Comparison of ENCODE assay signal across 9 mouse cellular contexts in genomic region chr8:84199348-84200125, GRCm38 (mm10). TPM values are rescaled to one million over a fixed set of nuclear protein-coding genes. Genes with fewer than 3 reads are reported as not detected.
A peak's percentile ranks its signal among the peaks of the same experiment; 100 is the strongest.
DNase-seq lines count a peak whose midpoint lies in the region; ATAC-seq and TF ChIP-seq lines count a peak whose summit lies in the region.
"Had no signal": no experiment of that assay in that cellular context is flagged by ENCODE, and none has a peak within 500 bp of the region (broad histone marks: within the 10 kb centered on the region; RNA-seq: fewer than 3 reads in every experiment).

No protein-coding gene starts in this region.

- peaks cover 3% of the 10 kb centered on the region; the same call in 1 of the 2 replicates for H3K36me3 ChIP-seq in heart, adult 2 months (ENCODE audit: control insufficient read depth, insufficient read depth, low read length)
- peaks cover 0 to 6% of the 10 kb centered on the region in 2 experiments for H3K36me3 ChIP-seq in CH12.LX (replicated peaks in 1 of 2; ENCODE audit: control insufficient read depth in 1 of 2, insufficient read depth in 1 of 2, low read length in 1 of 2)
- no peaks in the 10 kb centered on the region; the same call in 1 of the 2 replicates for H3K36me3 ChIP-seq in heart, embryonic 15.5 days
- H3K36me3 ChIP-seq in liver, embryonic 15.5 days (replicated peaks) = no peaks in the 10 kb centered on the region

- TF ChIP-seq POLR2A in heart, adult 2 months (IDR thresholded peaks at IDR 0.05; ENCODE audit: insufficient read depth, low read depth, low read length) = no peak
- TF ChIP-seq POLR2A in CH12.LX (IDR thresholded peaks at IDR 0.05; ENCODE audit: low read depth, low read length) = no peak

- no peak overlapping the region for H3K4me3 ChIP-seq in heart, adult 2 months
- peak overlapping the region in 1 of 3 experiments; percentile 15 for H3K4me3 ChIP-seq in CH12.LX (replicated peaks in 1 of 3; ENCODE audit: low read depth in 2 of 3, low read length in 2 of 3, poor library complexity in 1 of 3)
- H3K4me3 ChIP-seq in heart, embryonic 15.5 days = no peak overlapping the region; the same call in 1 of the 2 replicates
- no peak overlapping the region for H3K4me3 ChIP-seq in liver, embryonic 15.5 days (replicated peaks)

- peaks cover 4% of the 10 kb centered on the region for H3K79me2 ChIP-seq in heart, adult 2 months (replicated peaks; ENCODE audit: control insufficient read depth, insufficient read depth, low read length)
- H3K79me2 ChIP-seq in CH12.LX (replicated peaks; ENCODE audit: control insufficient read depth, extremely low read depth, insufficient read depth, poor library complexity, severe bottlenecking) = peaks cover 15% of the 10 kb centered on the region

- dilution Hi-C loops in CH12.LX (cut with MboI; ENCODE audit: extremely low pct_ligation_motif_present, extremely low pct_unique_long_range_greater_than_20kb, low sequenced_read_pairs) = no loop called here

- no peak for DNase-seq in heart, adult 2 months
- DNase-seq in heart, postnatal 36 days = no peak
- DNase-seq in CH12.LX (ENCODE audit: extremely low read depth) = no peak
- DNase-seq in adrenal gland, postnatal 36 days = no peak
- no peak for DNase-seq in cerebellum, adult 11 months
- DNase-seq in adrenal gland, postnatal 14 days = no peak
- DNase-seq: cerebellum, adult 9-10 months had no signal

- H3K27ac ChIP-seq in heart, adult 2 months = peak overlapping the region; percentile 99
- H3K27ac ChIP-seq in CH12.LX (ENCODE audit: insufficient read depth, low read depth) = peak overlapping the region; percentile 66
- peak overlapping the region; percentile 97 for H3K27ac ChIP-seq in heart, embryonic 15.5 days
- H3K27ac ChIP-seq in liver, embryonic 15.5 days (replicated peaks) = peak overlapping the region; percentile 38

- TF ChIP-seq RAD21 in CH12.LX (IDR thresholded peaks at IDR 0.05; ENCODE audit: low read depth, low read length) = no peak

- H3K9me3 ChIP-seq in CH12.LX (replicated peaks; ENCODE audit: low read length) = no peaks in the 10 kb centered on the region
- H3K9me3 ChIP-seq in heart, embryonic 15.5 days (replicated peaks) = no peaks in the 10 kb centered on the region
- no peaks in the 10 kb centered on the region for H3K9me3 ChIP-seq in liver, embryonic 15.5 days (replicated peaks)

- in situ Hi-C loops in CH12.LX (cut with MboI; ENCODE audit: low pct_ligation_motif_present, low pct_unique_long_range_greater_than_20kb, low sequenced_read_pairs) = loop anchor here (25.0 kb wide), 1 partner anchor 163 kb away; no protein-coding TSS in a partner anchor

- no peak overlapping the region for H3K9ac ChIP-seq in heart, adult 2 months (ENCODE audit: low read depth, low read length)
- H3K9ac ChIP-seq in CH12.LX (ENCODE audit: insufficient read depth, low read depth) = no peak overlapping the region; the same call in 1 of the 2 replicates
- peak overlapping the region; percentile 92; the same call in 1 of the 2 replicates for H3K9ac ChIP-seq in heart, embryonic 15.5 days
- no peak overlapping the region for H3K9ac ChIP-seq in liver, embryonic 15.5 days

- H3K27me3 ChIP-seq in heart, adult 2 months (ENCODE audit: control insufficient read depth, insufficient read depth, low read length) = no peaks in the 10 kb centered on the region
- no peaks in the 10 kb centered on the region for H3K27me3 ChIP-seq in CH12.LX (replicated peaks)
- H3K27me3 ChIP-seq in heart, embryonic 15.5 days = no peaks in the 10 kb centered on the region
- peaks cover 50% of the 10 kb centered on the region for H3K27me3 ChIP-seq in liver, embryonic 15.5 days

- TF ChIP-seq CTCF in heart, adult 2 months (IDR thresholded peaks at IDR 0.05) = no peak
- TF ChIP-seq CTCF in CH12.LX (conservative IDR thresholded peaks at IDR 0.05 in 1 of 2, IDR thresholded peaks at IDR 0.05 in 1 of 2; ENCODE audit: low read depth in 2 of 2, low read length in 2 of 2) = no peak

- no peak overlapping the region for H3K4me2 ChIP-seq in CH12.LX (ENCODE audit: insufficient read depth, low read depth, poor library complexity, severe bottlenecking)
- H3K4me2 ChIP-seq in heart, embryonic 15.5 days = peak overlapping the region; percentile 88; the same call in 1 of the 2 replicates
- 0 out of 2 replicates have a peak overlapping the region, but pooled peaks have one; percentile 13 for H3K4me2 ChIP-seq in liver, embryonic 15.5 days

- no peak for ATAC-seq in heart, embryonic 15.5 days (replicated peaks; ENCODE audit: insufficient number of reproducible peaks, insufficient read depth, low FRiP score, low read depth)
- no peak for ATAC-seq in liver, embryonic 15.5 days (ENCODE audit: insufficient read depth)

- WGBS in heart, adult 2 months = 62% methylated on average over 11 of the region's 11 CpGs
- 56% methylated on average over 11 of the region's 11 CpGs for WGBS in heart, embryonic 15.5 days
- 38% methylated on average over 11 of the region's 11 CpGs for WGBS in liver, embryonic 15.5 days (ENCODE audit: insufficient replicate concordance)

- no peak for TF ChIP-seq EP300 in heart, adult 2 months (IDR thresholded peaks at IDR 0.05; ENCODE audit: insufficient read depth, low read depth, low read length)
- TF ChIP-seq EP300 in CH12.LX (IDR thresholded peaks at IDR 0.05; ENCODE audit: low read length) = no peak

- H3K4me1 ChIP-seq in heart, adult 2 months (ENCODE audit: control insufficient read depth, insufficient read depth, low read length) = peaks cover 10% of the 10 kb centered on the region
- peaks cover 18 to 52% of the 10 kb centered on the region in 2 experiments for H3K4me1 ChIP-seq in CH12.LX (ENCODE audit: control insufficient read depth in 1 of 2, insufficient read depth in 2 of 2)
- peaks cover 66% of the 10 kb centered on the region for H3K4me1 ChIP-seq in heart, embryonic 15.5 days (replicated peaks)
- H3K4me1 ChIP-seq in liver, embryonic 15.5 days (replicated peaks) = peaks cover 71% of the 10 kb centered on the region

- intact Hi-C loops in heart, adult 2 months (cut with DNase I) = no loop called here
- intact Hi-C loops in heart, postnatal 36 days (cut with DNase I) = loop anchor here (5.0 to 10.0 kb wide), 3 partner anchors 455 to 783 kb away; partner anchors contain the start of genes Adgre5 and Ier2

RNA-seq across cellular contexts. Expression of gene Nanos3, which starts 14.5 kb away (rescaled TPM):
- total RNA-seq in heart, adult 2 months (2021) = 1 to 10 TPM in 1 of 2 experiments, not detected in 1; 1.9 TPM
- 0.61 TPM in 1 of 2 replicates, not detected in the other for polyA plus RNA-seq in heart, adult 2 months (2012; rRNA removed)
- under 1 TPM; 0.80 to 0.95 TPM for total RNA-seq in heart, postnatal 36 days (2021)
- total RNA-seq in CH12.LX (2012; rRNA removed) (not detected in 2 replicates), CH12.LX (2014; rRNA removed) (not detected in 2 replicates)
- polyA plus RNA-seq in CH12.LX (2012; ENCODE audit: insufficient read length, low read depth) = not detected in 2 replicates
- polyA plus RNA-seq in heart, embryonic 15.5 days (2015; fragmentation: Nextera tagmentation; extraction: Ambion mirVana) = 1.4 and 1.6 TPM in 2 replicates
- polyA plus RNA-seq in liver, embryonic 15.5 days (2015; fragmentation: Nextera tagmentation; extraction: Ambion mirVana) = 0.31 TPM in 2 replicates
- 1 to 10 TPM in 1 of 2 experiments, not detected in 1; 2.3 TPM for total RNA-seq in adrenal gland, postnatal 36 days (2021)
- 0.67 and 1.2 TPM in 2 replicates for total RNA-seq in adrenal gland, postnatal 14 days (2021)

RNA-seq across cellular contexts. Expression of gene Zswim4, which starts 37.3 kb away (rescaled TPM):
- total RNA-seq in heart, adult 2 months (2021) = 1 to 10 TPM; 6.8 to 8.2 TPM
- 7.6 and 10.4 TPM in 2 replicates for polyA plus RNA-seq in heart, adult 2 months (2012; rRNA removed)
- 10 to 100 TPM in 1 of 2 experiments, 1 to 10 TPM in 1; 9.5 to 11.0 TPM for total RNA-seq in heart, postnatal 36 days (2021)
- total RNA-seq in CH12.LX (2012; rRNA removed) = 6.3 and 9.7 TPM in 2 replicates
- total RNA-seq in CH12.LX (2014; rRNA removed) = 4.7 and 4.9 TPM in 2 replicates
- polyA plus RNA-seq in CH12.LX (2012; ENCODE audit: insufficient read length, low read depth) = 6.5 and 9.1 TPM in 2 replicates
- polyA plus RNA-seq in heart, embryonic 15.5 days (2015; fragmentation: Nextera tagmentation; extraction: Ambion mirVana) = 7.6 and 9.7 TPM in 2 replicates
- polyA plus RNA-seq in liver, embryonic 15.5 days (2015; fragmentation: Nextera tagmentation; extraction: Ambion mirVana) = 2.0 and 2.5 TPM in 2 replicates
- total RNA-seq in adrenal gland, postnatal 36 days (2021) = 10 to 100 TPM; 40.1 to 47.6 TPM
- total RNA-seq in adrenal gland, postnatal 14 days (2021) = 32.3 and 39.5 TPM in 2 replicates

RNA-seq across cellular contexts. Expression of gene D8Ertd738e, which starts 50.0 kb away (rescaled TPM):
- total RNA-seq in heart, adult 2 months (2021) = 100 to 1,000 TPM; 206 to 249 TPM
- 144 and 158 TPM in 2 replicates for polyA plus RNA-seq in heart, adult 2 months (2012; rRNA removed)
- total RNA-seq in heart, postnatal 36 days (2021) = 100 to 1,000 TPM; 231 to 232 TPM
- total RNA-seq in CH12.LX (2012; rRNA removed) (225 and 266 TPM in 2 replicates), CH12.LX (2014; rRNA removed) (213 and 228 TPM in 2 replicates)
- 217 and 262 TPM in 2 replicates for polyA plus RNA-seq in CH12.LX (2012; ENCODE audit: insufficient read length, low read depth)
- polyA plus RNA-seq in heart, embryonic 15.5 days (2015; fragmentation: Nextera tagmentation; extraction: Ambion mirVana) = 290 and 291 TPM in 2 replicates
- polyA plus RNA-seq in liver, embryonic 15.5 days (2015; fragmentation: Nextera tagmentation; extraction: Ambion mirVana) = 176 and 183 TPM in 2 replicates
- total RNA-seq in adrenal gland, postnatal 36 days (2021) = 100 to 1,000 TPM; 267 to 283 TPM
- 251 and 255 TPM in 2 replicates for total RNA-seq in adrenal gland, postnatal 14 days (2021)

RNA-seq across cellular contexts. Expression of gene 4930432K21Rik, which starts 51.7 kb away (rescaled TPM):
- under 1 TPM; 0.26 to 0.30 TPM for total RNA-seq in heart, adult 2 months (2021)
- polyA plus RNA-seq in heart, adult 2 months (2012; rRNA removed) = 0.29 and 0.55 TPM in 2 replicates
- total RNA-seq in heart, postnatal 36 days (2021) = under 1 TPM in 1 of 2 experiments, not detected in 1; 0.36 TPM
- total RNA-seq in CH12.LX (2012; rRNA removed) (0.04 TPM in 1 of 2 replicates, not detected in the other), CH12.LX (2014; rRNA removed) (0.09 TPM in 1 of 2 replicates, not detected in the other)
- polyA plus RNA-seq in CH12.LX (2012; ENCODE audit: insufficient read length, low read depth) = not detected in 2 replicates
- 0.60 and 0.77 TPM in 2 replicates for polyA plus RNA-seq in heart, embryonic 15.5 days (2015; fragmentation: Nextera tagmentation; extraction: Ambion mirVana)
- polyA plus RNA-seq in liver, embryonic 15.5 days (2015; fragmentation: Nextera tagmentation; extraction: Ambion mirVana) = 0.25 and 0.41 TPM in 2 replicates
- total RNA-seq in adrenal gland, postnatal 36 days (2021) = under 1 TPM; 0.46 to 0.76 TPM
- 0.49 and 0.82 TPM in 2 replicates for total RNA-seq in adrenal gland, postnatal 14 days (2021)

RNA-seq across cellular contexts. Expression of gene Cc2d1a, which starts 51.8 kb away (rescaled TPM):
- 10 to 100 TPM; 10.6 to 11.9 TPM for total RNA-seq in heart, adult 2 months (2021)
- 10.2 and 11.2 TPM in 2 replicates for polyA plus RNA-seq in heart, adult 2 months (2012; rRNA removed)
- 10 to 100 TPM; 14.5 to 15.8 TPM for total RNA-seq in heart, postnatal 36 days (2021)
- total RNA-seq in CH12.LX (2012; rRNA removed) = 7.8 and 8.2 TPM in 2 replicates
- total RNA-seq in CH12.LX (2014; rRNA removed) = 2.5 and 2.8 TPM in 2 replicates
- 10.5 and 11.4 TPM in 2 replicates for polyA plus RNA-seq in CH12.LX (2012; ENCODE audit: insufficient read length, low read depth)
- polyA plus RNA-seq in heart, embryonic 15.5 days (2015; fragmentation: Nextera tagmentation; extraction: Ambion mirVana) = 11.9 and 18.7 TPM in 2 replicates
- 5.4 and 5.5 TPM in 2 replicates for polyA plus RNA-seq in liver, embryonic 15.5 days (2015; fragmentation: Nextera tagmentation; extraction: Ambion mirVana)
- total RNA-seq in adrenal gland, postnatal 36 days (2021) = 10 to 100 TPM; 22.6 to 33.9 TPM
- total RNA-seq in adrenal gland, postnatal 14 days (2021) = 23.8 and 31.0 TPM in 2 replicates

Comparison
In these comparisons a context has a peak if more than half of its experiments do, and no peak if none do; other contexts are left out.
1. H3K27ac ChIP-seq: peak in every context shown above with its lines; median percentile 99 in heart, adult 2 months; 97 in heart, embryonic 15.5 days; 66 in CH12.LX; 38 in liver, embryonic 15.5 days.